ENCODE assay signal across 16 mouse cellular contexts in the genomic region with DNA sequence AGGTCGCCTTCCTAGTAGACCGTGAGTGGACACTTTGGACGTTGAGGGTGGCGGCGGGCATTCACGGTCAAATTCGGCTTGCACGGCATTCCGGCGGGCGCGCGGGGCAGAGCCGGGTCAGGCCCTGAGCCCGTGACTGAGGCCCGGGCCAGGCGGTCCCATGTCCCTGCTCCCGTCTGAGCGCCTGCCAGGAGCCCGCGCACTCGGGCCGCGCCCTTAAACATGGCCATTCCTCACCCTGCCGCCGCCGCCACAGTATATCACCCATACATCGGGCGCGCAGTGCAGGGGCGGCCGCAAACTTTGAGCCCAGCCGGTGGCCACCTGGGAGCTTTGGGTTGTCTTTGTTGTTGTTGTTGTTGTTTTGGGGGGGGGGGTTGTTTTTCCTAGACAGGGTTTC. TPM values are rescaled to one million over a fixed set of nuclear protein-coding genes. Genes with fewer than 3 reads are reported as not detected.
DNase-seq lines count a peak whose midpoint lies in the region; ATAC-seq and TF ChIP-seq lines count a peak whose summit lies in the region.
"Had no signal": no experiment of that assay in that cellular context is flagged by ENCODE, and none has a peak within 500 bp of the region (broad histone marks: within the 10 kb centered on the region; RNA-seq: fewer than 3 reads in every experiment).

No protein-coding gene starts in this region.

- H3K4me2 ChIP-seq in heart, embryonic 11.5 days, result peak overlapping the region; percentile 49
- peak overlapping the region; percentile 5; the same call in 1 of the 2 replicates for H3K4me2 ChIP-seq in kidney, postnatal 0 days (ENCODE audit: low read length)
- H3K4me2 ChIP-seq in limb, embryonic 13.5 days (replicated peaks), result no peak overlapping the region; the same call in 1 of the 2 replicates
- H3K4me2 ChIP-seq: hindbrain, embryonic 12.5 days had no signal

- H3K4me1 ChIP-seq in heart, embryonic 11.5 days (ENCODE audit: control insufficient read depth, insufficient read depth, low read length), result no peaks in the 10 kb centered on the region
- H3K4me1 ChIP-seq in kidney, postnatal 0 days (replicated peaks; ENCODE audit: insufficient read depth, low read length), result 0 out of 2 replicates have a peak, but pooled peaks cover 2% of the 10 kb centered on the region
- peaks cover 1% of the 10 kb centered on the region for H3K4me1 ChIP-seq in ES-Bruce4 (ENCODE audit: control insufficient read depth, insufficient read depth, low read length)
- 0 out of 2 replicates have a peak, but pooled peaks cover 3% of the 10 kb centered on the region for H3K4me1 ChIP-seq in limb, embryonic 13.5 days

- no peak for DNase-seq in heart, adult 8-10 months (ENCODE audit: low spot score)
- DNase-seq in kidney, postnatal 0 days (ENCODE audit: low spot score), result no peak
- no peak for DNase-seq in kidney, postnatal 25 days
- no peak for DNase-seq in cerebellum, postnatal 36 days
- DNase-seq in B cell, adult 2 months, result no peak
- DNase-seq: adrenal gland, adult 8-10 months had no signal

- H3K9me3 ChIP-seq in heart, embryonic 11.5 days (replicated peaks; ENCODE audit: control insufficient read depth, low read length), result no peaks in the 10 kb centered on the region
- H3K9me3 ChIP-seq in kidney, postnatal 0 days (replicated peaks; ENCODE audit: low read length), result no peaks in the 10 kb centered on the region
- H3K9me3 ChIP-seq in ES-Bruce4 (replicated peaks; ENCODE audit: control insufficient read depth, insufficient read depth, low read length, poor library complexity, severe bottlenecking), result 0 out of 2 replicates have a peak, but pooled peaks cover 4% of the 10 kb centered on the region
- no peaks in the 10 kb centered on the region for H3K9me3 ChIP-seq in limb, embryonic 13.5 days
- H3K9me3 ChIP-seq: hindbrain, embryonic 12.5 days had no signal

- WGBS in heart, embryonic 11.5 days (ENCODE audit: insufficient replicate concordance), result 15% methylated on average over 33 of the region's 33 CpGs
- WGBS in kidney, postnatal 0 days, result 31% methylated on average over 33 of the region's 33 CpGs
- WGBS in limb, embryonic 13.5 days, result 30% methylated on average over 33 of the region's 33 CpGs

- ATAC-seq in heart, embryonic 11.5 days (replicated peaks; ENCODE audit: insufficient number of reproducible peaks, low FRiP score, low TSS enrichment), result no peak
- ATAC-seq in kidney, postnatal 0 days (replicated peaks; ENCODE audit: low FRiP score, low read depth), result no peak
- no peak for ATAC-seq in limb, embryonic 13.5 days (ENCODE audit: low FRiP score, low read depth)

- H3K27ac ChIP-seq in heart, embryonic 11.5 days (ENCODE audit: low read depth, low read length), result no peak overlapping the region
- no peak overlapping the region for H3K27ac ChIP-seq in kidney, postnatal 0 days
- H3K27ac ChIP-seq in ES-Bruce4 (ENCODE audit: insufficient read depth, low read length), result no peak overlapping the region
- no peak overlapping the region for H3K27ac ChIP-seq in limb, embryonic 13.5 days
- H3K27ac ChIP-seq: hindbrain, embryonic 12.5 days; layer of hippocampus, adult 2 months had no signal

- TF ChIP-seq CTCF in kidney, postnatal 0 days (IDR thresholded peaks at IDR 0.05; ENCODE audit: low read depth), result no peak
- TF ChIP-seq CTCF in ES-Bruce4 (IDR thresholded peaks at IDR 0.05; ENCODE audit: low read depth, low read length), result no peak

- H3K27me3 ChIP-seq in heart, embryonic 11.5 days (ENCODE audit: control insufficient read depth, insufficient read depth, low read length), result peaks cover 21% of the 10 kb centered on the region
- peaks cover 15% of the 10 kb centered on the region for H3K27me3 ChIP-seq in kidney, postnatal 0 days (ENCODE audit: insufficient read depth, low read length)
- H3K27me3 ChIP-seq in ES-Bruce4 (ENCODE audit: control insufficient read depth, insufficient read depth, low read length, poor library complexity, severe bottlenecking), result no peaks in the 10 kb centered on the region
- peaks cover 52% of the 10 kb centered on the region for H3K27me3 ChIP-seq in limb, embryonic 13.5 days

- no peak for TF ChIP-seq POLR2A in ES-Bruce4 (IDR thresholded peaks at IDR 0.05; ENCODE audit: insufficient read depth, low read length)

- no peaks in the 10 kb centered on the region for H3K36me3 ChIP-seq in heart, embryonic 11.5 days (ENCODE audit: control insufficient read depth, insufficient read depth, low read length)
- no peaks in the 10 kb centered on the region for H3K36me3 ChIP-seq in kidney, postnatal 0 days (ENCODE audit: insufficient read depth, low read length)
- no peaks in the 10 kb centered on the region for H3K36me3 ChIP-seq in ES-Bruce4 (ENCODE audit: control insufficient read depth, insufficient read depth, low read length, poor library complexity, severe bottlenecking)
- H3K36me3 ChIP-seq in limb, embryonic 13.5 days, result no peaks in the 10 kb centered on the region
- H3K36me3 ChIP-seq: hindbrain, embryonic 12.5 days had no signal

- H3K4me3 ChIP-seq in heart, embryonic 11.5 days (ENCODE audit: low read depth, low read length), result peak overlapping the region; percentile 24
- no peak overlapping the region for H3K4me3 ChIP-seq in kidney, postnatal 0 days (replicated peaks; ENCODE audit: low read depth, low read length)
- H3K4me3 ChIP-seq in ES-Bruce4 (ENCODE audit: low read depth, low read length), result peak overlapping the region; percentile 61
- H3K4me3 ChIP-seq in limb, embryonic 13.5 days, result peak overlapping the region; percentile 1; the same call in 1 of the 2 replicates
- H3K4me3 ChIP-seq: erythroblast, embryonic 14.5 days; hindbrain, embryonic 12.5 days; layer of hippocampus, adult 2 months had no signal

- H3K9ac ChIP-seq in heart, embryonic 11.5 days (ENCODE audit: low read depth, low read length), result no peak overlapping the region
- no peak overlapping the region for H3K9ac ChIP-seq in kidney, postnatal 0 days (ENCODE audit: low read depth, low read length)
- H3K9ac ChIP-seq in ES-Bruce4 (ENCODE audit: low read depth, poor library complexity, severe bottlenecking), result peak overlapping the region; percentile 83
- no peak overlapping the region for H3K9ac ChIP-seq in limb, embryonic 13.5 days
- H3K9ac ChIP-seq: hindbrain, embryonic 12.5 days had no signal

- no peak for TF ChIP-seq EP300 in ES-Bruce4 (IDR thresholded peaks at IDR 0.05; ENCODE audit: insufficient read depth, low read depth, low read length)

RNA-seq across cellular contexts. Expression of a gene that starts 9.0 kb away (rescaled TPM):
- 97.9 and 100 TPM in 2 replicates for polyA plus RNA-seq in heart, embryonic 11.5 days (2014; fragmentation: Nextera tagmentation; extraction: Ambion mirVana)
- total RNA-seq in heart, adult 8-10 months (2022), result 10 to 100 TPM; 34.4 to 55.3 (median 45.5) TPM
- polyA plus RNA-seq in kidney, postnatal 0 days (2015; fragmentation: Nextera tagmentation; extraction: Ambion mirVana), result 119 and 137 TPM in 2 replicates
- polyA plus RNA-seq in ES-Bruce4 (2011; ENCODE audit: insufficient read depth, insufficient read length, low read depth, missing spikeins), result 32.1 and 35.0 TPM in 2 replicates
- polyA plus RNA-seq in limb, embryonic 13.5 days (2015; fragmentation: Nextera tagmentation; extraction: Ambion mirVana), result 92.5 and 96.7 TPM in 2 replicates

RNA-seq across cellular contexts. Expression of a gene that starts 23.2 kb away (rescaled TPM):
- polyA plus RNA-seq in heart, embryonic 11.5 days (2014; fragmentation: Nextera tagmentation; extraction: Ambion mirVana), result 9.1 and 9.6 TPM in 2 replicates
- total RNA-seq in heart, adult 8-10 months (2022), result 1 to 10 TPM; 6.3 to 7.1 (median 6.9) TPM
- 9.6 and 10.2 TPM in 2 replicates for polyA plus RNA-seq in kidney, postnatal 0 days (2015; fragmentation: Nextera tagmentation; extraction: Ambion mirVana)
- polyA plus RNA-seq in ES-Bruce4 (2011; ENCODE audit: insufficient read depth, insufficient read length, low read depth, missing spikeins), result 14.2 and 15.5 TPM in 2 replicates
- 22.0 and 23.1 TPM in 2 replicates for polyA plus RNA-seq in limb, embryonic 13.5 days (2015; fragmentation: Nextera tagmentation; extraction: Ambion mirVana)

RNA-seq across cellular contexts. Expression of a gene that starts 37.4 kb away (rescaled TPM):
- not detected in 2 replicates for polyA plus RNA-seq in heart, embryonic 11.5 days (2014; fragmentation: Nextera tagmentation; extraction: Ambion mirVana)
- not detected for total RNA-seq in heart, adult 8-10 months (2022)
- polyA plus RNA-seq in kidney, postnatal 0 days (2015; fragmentation: Nextera tagmentation; extraction: Ambion mirVana), result not detected in 2 replicates
- not detected in 2 replicates for polyA plus RNA-seq in ES-Bruce4 (2011; ENCODE audit: insufficient read depth, insufficient read length, low read depth, missing spikeins)
- 0.31 TPM in 1 of 2 replicates, not detected in the other for polyA plus RNA-seq in limb, embryonic 13.5 days (2015; fragmentation: Nextera tagmentation; extraction: Ambion mirVana)
- total RNA-seq: adrenal gland, adult 8-10 months; common myeloid progenitor, adult 5-6 weeks; layer of hippocampus, adult 2 months; left cerebral cortex, postnatal 25 days; megakaryocyte, adult 5-6 weeks had no signal
- polyA plus RNA-seq: erythroblast, embryonic 14.5 days had no signal

RNA-seq across cellular contexts. Expression of a gene that starts 58.8 kb away (rescaled TPM):
- polyA plus RNA-seq in heart, embryonic 11.5 days (2014; fragmentation: Nextera tagmentation; extraction: Ambion mirVana), result not detected in 2 replicates
- total RNA-seq in heart, adult 8-10 months (2022), result not detected
- not detected in 2 replicates for polyA plus RNA-seq in kidney, postnatal 0 days (2015; fragmentation: Nextera tagmentation; extraction: Ambion mirVana)
- polyA plus RNA-seq in ES-Bruce4 (2011; ENCODE audit: insufficient read depth, insufficient read length, low read depth, missing spikeins), result 0.64 and 0.84 TPM in 2 replicates
- polyA plus RNA-seq in limb, embryonic 13.5 days (2015; fragmentation: Nextera tagmentation; extraction: Ambion mirVana), result 0.09 TPM in 1 of 2 replicates, not detected in the other
- total RNA-seq: adrenal gland, adult 8-10 months; common myeloid progenitor, adult 5-6 weeks; layer of hippocampus, adult 2 months; left cerebral cortex, postnatal 25 days; megakaryocyte, adult 5-6 weeks had no signal
- polyA plus RNA-seq: erythroblast, embryonic 14.5 days; hindbrain, embryonic 12.5 days; neural tube, embryonic 14.5 days had no signal
